ENCODE assay signal across 9 mouse cellular contexts in genomic region chr1:78371569-78372236, GRCm38 (mm10).
DNase-seq lines count a peak whose midpoint lies in the region; ATAC-seq and TF ChIP-seq lines count a peak whose summit lies in the region.
"Had no signal": no experiment of that assay in that cellular context is flagged by ENCODE, and none has a peak within 500 bp of the region (broad histone marks: within the 10 kb centered on the region; RNA-seq: fewer than 3 reads in every experiment).

No protein-coding gene starts in this region.

- peak; percentile 6 for DNase-seq in gastrocnemius, adult 18-20 months (ENCODE audit: low spot score)
- DNase-seq in gastrocnemius, postnatal 10 days = no peak
- DNase-seq in adipocyte (ENCODE audit: low spot score) = peak; percentile 31
- DNase-seq in heart, adult 18-20 months = peak; percentile 48 to 50
- peak; percentile 71 for DNase-seq in limb, embryonic 14.5 days (ENCODE audit: low spot score)
- no peak for DNase-seq in urinary bladder, postnatal 36 days (ENCODE audit: low spot score in 2 of 2)

- H3K36me3 ChIP-seq in limb, embryonic 14.5 days (ENCODE audit: control insufficient read depth, insufficient read depth, low read length) = no peaks in the 10 kb centered on the region
- H3K36me3 ChIP-seq in intestine, embryonic 16.5 days (ENCODE audit: control insufficient read depth, insufficient read depth, low read length) = no peaks in the 10 kb centered on the region
- H3K36me3 ChIP-seq in kidney, embryonic 15.5 days = no peaks in the 10 kb centered on the region

- H3K27ac ChIP-seq in limb, embryonic 14.5 days (replicated peaks; ENCODE audit: low read depth, low read length) = no peak overlapping the region
- H3K27ac ChIP-seq in intestine, embryonic 16.5 days (ENCODE audit: low read length) = no peak overlapping the region
- no peak overlapping the region for H3K27ac ChIP-seq in kidney, embryonic 15.5 days

- H3K4me2 ChIP-seq in limb, embryonic 14.5 days (replicated peaks; ENCODE audit: low read depth, low read length, severe bottlenecking) = no peak overlapping the region
- no peak overlapping the region for H3K4me2 ChIP-seq in intestine, embryonic 16.5 days (ENCODE audit: low read depth, low read length)
- no peak overlapping the region for H3K4me2 ChIP-seq in kidney, embryonic 15.5 days

- peaks cover 5% of the 10 kb centered on the region; the same call in 1 of the 2 replicates for H3K4me1 ChIP-seq in limb, embryonic 14.5 days (ENCODE audit: control insufficient read depth, insufficient read depth, low read length)
- peaks cover 9% of the 10 kb centered on the region; the same call in 1 of the 2 replicates for H3K4me1 ChIP-seq in intestine, embryonic 16.5 days (ENCODE audit: control insufficient read depth, insufficient read depth, low read length)
- peaks cover 23% of the 10 kb centered on the region for H3K4me1 ChIP-seq in kidney, embryonic 15.5 days

- WGBS in limb, embryonic 14.5 days = 79% methylated on average over 2 of the region's 2 CpGs
- WGBS in intestine, embryonic 16.5 days = 76% methylated on average over 2 of the region's 2 CpGs
- WGBS in kidney, embryonic 15.5 days = 86% methylated on average over 2 of the region's 2 CpGs

- H3K27me3 ChIP-seq in limb, embryonic 14.5 days (ENCODE audit: control insufficient read depth, insufficient read depth, low read length) = no peaks in the 10 kb centered on the region
- no peaks in the 10 kb centered on the region for H3K27me3 ChIP-seq in intestine, embryonic 16.5 days (replicated peaks; ENCODE audit: control insufficient read depth, insufficient read depth, low read length)
- no peaks in the 10 kb centered on the region for H3K27me3 ChIP-seq in kidney, embryonic 15.5 days
- H3K27me3 ChIP-seq: CH12.LX had no signal

- no peak overlapping the region for H3K9ac ChIP-seq in limb, embryonic 14.5 days (ENCODE audit: low read depth, low read length, severe bottlenecking)
- H3K9ac ChIP-seq in intestine, embryonic 16.5 days (ENCODE audit: low read depth, low read length) = no peak overlapping the region
- no peak overlapping the region for H3K9ac ChIP-seq in kidney, embryonic 15.5 days

- H3K9me3 ChIP-seq in limb, embryonic 14.5 days (ENCODE audit: control insufficient read depth, low read length) = 0 out of 2 replicates have a peak, but pooled peaks cover 8% of the 10 kb centered on the region
- H3K9me3 ChIP-seq in intestine, embryonic 16.5 days (ENCODE audit: control insufficient read depth, low read length) = no peaks in the 10 kb centered on the region
- H3K9me3 ChIP-seq in kidney, embryonic 15.5 days (replicated peaks) = no peaks in the 10 kb centered on the region

- TF ChIP-seq POLR2A in limb, embryonic 14.5 days (IDR thresholded peaks at IDR 0.05; ENCODE audit: borderline replicate concordance, extremely low read depth, insufficient read depth, insufficient read length) = no peak

- ATAC-seq in limb, embryonic 14.5 days (ENCODE audit: low FRiP score, low read depth) = peak; percentile 63; the same call in 1 of the 2 replicates
- no peak for ATAC-seq in intestine, embryonic 16.5 days
- no peak for ATAC-seq in kidney, embryonic 15.5 days (replicated peaks; ENCODE audit: low FRiP score)

- H3K4me3 ChIP-seq in limb, embryonic 14.5 days (replicated peaks; ENCODE audit: low read length) = no peak overlapping the region
- H3K4me3 ChIP-seq in intestine, embryonic 16.5 days (ENCODE audit: low read length) = no peak overlapping the region
- H3K4me3 ChIP-seq in kidney, embryonic 15.5 days (replicated peaks) = no peak overlapping the region

Comparison
In these comparisons a context has a peak if more than half of its experiments do, and no peak if none do; other contexts are left out.
1. DNase-seq: peak in gastrocnemius, adult 18-20 months (single experiment), adipocyte (single experiment), heart, adult 18-20 months (2 of 2) and limb, embryonic 14.5 days (single experiment); none in gastrocnemius, postnatal 10 days (single experiment) and urinary bladder, postnatal 36 days (0 of 2).